Mouse (Mus musculus) 3T3-L1 (cell line): ENCODE measurements at regions not wholly inside any gene's neighbourhood (a gene's known extent, or its start where the extent isn't known, plus 50 kb on each side); places are given as distances from the start of the nearest gene placed in this dataset.
A peak's percentile ranks its signal among the peaks of the same experiment; 100 is the strongest.
"Not testable (repeated sequence)": the region's sequence is repeated elsewhere in the genome, so short reads cannot be mapped to it uniquely, and the experiment has no call there.

Experiments used
- DNase-seq: peaks from one replicate; pipeline ENCODE4 v3.0.0-alpha.2; 2015; ENCODE audit warnings: low read depth, low spot score

GRCm38 (mm10) chr1:161621291-161621690, 126.8 kb downstream of the Tnfsf18 start:
- DNase-seq: peak; percentile 95

GRCm38 (mm10) chr1:161614091-161614490, 119.6 kb downstream of the Tnfsf18 start:
- DNase-seq: not testable (repeated sequence)

- DNase-seq: not testable (repeated sequence)
These were observed 119.2 kb downstream of the Tnfsf18 start for GRCm38 (mm10) chr1:161613658-161614057.

- peak; percentile 89 for DNase-seq
These were observed 113.0 kb downstream of the Tnfsf18 start for GRCm38 (mm10) chr1:161607446-161607845.

- DNase-seq: peak; percentile 76
These were observed 107.7 kb downstream of the Tnfsf18 start for GRCm38 (mm10) chr1:161602150-161602549.

GRCm38 (mm10) chr1:161601167-161601566, 106.7 kb downstream of the Tnfsf18 start:
- no peak for DNase-seq

- peak; percentile 25 for DNase-seq
These were observed 103.7 kb downstream of the Tnfsf18 start for GRCm38 (mm10) chr1:161598167-161598566.

- DNase-seq: peak; percentile 79
These were observed 82.1 kb downstream of the Tnfsf18 start for GRCm38 (mm10) chr1:161576530-161576929.

- peak; percentile 25 for DNase-seq
These were observed 81.5 kb downstream of the Tnfsf18 start for GRCm38 (mm10) chr1:161575939-161576338.

GRCm38 (mm10) chr1:161575171-161575570, 80.7 kb downstream of the Tnfsf18 start:
- peak; percentile 51 for DNase-seq

- DNase-seq: no peak
These were observed 76.3 kb downstream of the Tnfsf18 start for GRCm38 (mm10) chr1:161570762-161571161.

GRCm38 (mm10) chr1:161567826-161568225, 73.4 kb downstream of the Tnfsf18 start:
- DNase-seq: no peak

- peak; percentile 38 for DNase-seq
These were observed 65.9 kb downstream of the Tnfsf18 start for GRCm38 (mm10) chr1:161560368-161560767.
